Mouse (Mus musculus) left cerebral cortex, adult 11 months (tissue): ENCODE measurements around the gene Olfr56.
"Not testable (repeated sequence)": the region's sequence is repeated elsewhere in the genome, so short reads cannot be mapped to it uniquely, and the experiment has no call there.

Source experiments
- DNase-seq: peaks from one replicate; pipeline ENCODE4 v3.0.0; 2022; ENCODE audit warnings: low spot score

The Olfr56 gene

GRCm38 (mm10) chr11:49051894-49052293 is 73.2 kb downstream of the Olfr56 start:
- not testable (repeated sequence) for DNase-seq

GRCm38 (mm10) chr11:49060061-49060460 is 81.4 kb downstream of the Olfr56 start:
- DNase-seq = not testable (repeated sequence)

- not testable (repeated sequence) for DNase-seq
Measured at GRCm38 (mm10) chr11:49061865-49062264, 83.2 kb downstream of the Olfr56 start.

GRCm38 (mm10) chr11:49063713-49064469 is 85.2 kb downstream of the Olfr56 start, which contains the start of gene Tgtp2:
Gene Tgtp2, minus strand, starts transcription at chr11:49064206.
- not testable (repeated sequence) for DNase-seq

- DNase-seq = no peak
Measured at GRCm38 (mm10) chr11:49068358-49068757, 89.7 kb downstream of the Olfr56 start.

- DNase-seq = not testable (repeated sequence)
Measured at GRCm38 (mm10) chr11:49076001-49076757, 97.5 kb downstream of the Olfr56 start, which contains the start of gene Ifi47. Gene Ifi47, plus strand, starts transcription at chr11:49076587.

GRCm38 (mm10) chr11:49077012-49077411 is 98.3 kb downstream of the Olfr56 start:
- DNase-seq = no peak

GRCm38 (mm10) chr11:49078719-49079118 is 100.0 kb downstream of the Olfr56 start:
- DNase-seq = no peak

- no peak for DNase-seq
Measured at GRCm38 (mm10) chr11:49080636-49081035, 101.9 kb downstream of the Olfr56 start.

- no peak for DNase-seq
Measured at GRCm38 (mm10) chr11:49081356-49081755, 102.7 kb downstream of the Olfr56 start.

GRCm38 (mm10) chr11:49081886-49082285 is 103.2 kb downstream of the Olfr56 start:
- DNase-seq = no peak

GRCm38 (mm10) chr11:49083146-49083545 is 104.5 kb downstream of the Olfr56 start:
- peak; percentile 24 for DNase-seq

- no peak for DNase-seq
Measured at GRCm38 (mm10) chr11:49083808-49084207, 105.1 kb downstream of the Olfr56 start.

GRCm38 (mm10) chr11:49084385-49084784 is 105.7 kb downstream of the Olfr56 start:
- no peak for DNase-seq

- DNase-seq = no peak
Measured at GRCm38 (mm10) chr11:49084875-49085274, 106.2 kb downstream of the Olfr56 start.

- no peak for DNase-seq
Measured at GRCm38 (mm10) chr11:49086858-49087361, 108.2 kb downstream of the Olfr56 start.

- DNase-seq = no peak
Measured at GRCm38 (mm10) chr11:49087830-49088616, 109.3 kb downstream of the Olfr56 start.

- no peak for DNase-seq
Measured at GRCm38 (mm10) chr11:49088990-49089652, 110.4 kb downstream of the Olfr56 start.

GRCm38 (mm10) chr11:49089735-49090507 is 111.2 kb downstream of the Olfr56 start:
- DNase-seq = no peak

GRCm38 (mm10) chr11:49090551-49090950 is 111.9 kb downstream of the Olfr56 start:
- DNase-seq = no peak

- no peak for DNase-seq
Measured at GRCm38 (mm10) chr11:49091171-49091570, 112.5 kb downstream of the Olfr56 start.
